Mouse (Mus musculus) left cerebral cortex, adult 9 months (tissue): Measurements from ENCODE around the gene Rbm45.

Source experiments
- DNase-seq, 2 experiments: peaks; one replicate each; pipeline ENCODE4 v3.0.0; 2022; ENCODE audit warnings: low spot score in 2 of 2

Gene Rbm45

DNA sequence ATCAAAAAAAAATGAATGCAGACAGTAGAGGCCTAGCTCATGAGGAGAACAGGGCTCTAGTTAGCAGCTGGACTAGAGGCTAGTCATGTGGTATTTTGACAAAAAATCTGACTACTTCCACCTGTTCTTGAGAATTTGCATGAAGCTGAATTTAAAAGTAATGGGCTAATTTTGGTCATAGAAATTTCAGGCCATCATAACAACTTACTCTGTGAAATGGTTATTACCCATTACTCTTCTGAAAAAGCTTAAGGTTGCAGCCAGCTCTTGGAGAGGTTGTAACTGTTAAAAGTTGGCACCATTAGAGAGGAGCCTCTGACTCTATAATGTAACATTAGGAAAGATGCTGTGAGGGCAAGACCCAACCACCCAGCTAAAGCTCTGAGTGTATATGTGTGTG, 16.7 kb downstream of the Rbm45 start:
- DNase-seq = no peak

DNA sequence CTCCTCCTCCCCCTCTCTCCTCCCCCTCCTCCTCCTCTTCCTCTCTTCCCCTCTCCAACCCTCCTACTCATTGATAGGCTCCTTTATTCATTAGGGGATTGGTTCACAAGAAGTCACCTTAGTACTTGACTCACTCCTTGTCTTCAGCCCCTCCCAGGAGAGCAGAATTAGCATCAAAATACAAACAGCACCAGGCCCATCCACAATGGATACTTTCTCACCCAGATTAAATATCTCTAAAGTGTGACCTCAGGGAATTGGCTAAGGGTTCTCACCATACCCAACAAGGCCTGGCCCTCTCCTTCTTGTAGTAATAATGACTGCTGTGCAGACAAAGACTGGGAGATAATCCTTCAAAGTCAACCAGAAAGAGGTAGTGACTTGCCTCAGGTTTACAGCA, 30.4 kb downstream of the Rbm45 start:
- DNase-seq = no peak

DNA sequence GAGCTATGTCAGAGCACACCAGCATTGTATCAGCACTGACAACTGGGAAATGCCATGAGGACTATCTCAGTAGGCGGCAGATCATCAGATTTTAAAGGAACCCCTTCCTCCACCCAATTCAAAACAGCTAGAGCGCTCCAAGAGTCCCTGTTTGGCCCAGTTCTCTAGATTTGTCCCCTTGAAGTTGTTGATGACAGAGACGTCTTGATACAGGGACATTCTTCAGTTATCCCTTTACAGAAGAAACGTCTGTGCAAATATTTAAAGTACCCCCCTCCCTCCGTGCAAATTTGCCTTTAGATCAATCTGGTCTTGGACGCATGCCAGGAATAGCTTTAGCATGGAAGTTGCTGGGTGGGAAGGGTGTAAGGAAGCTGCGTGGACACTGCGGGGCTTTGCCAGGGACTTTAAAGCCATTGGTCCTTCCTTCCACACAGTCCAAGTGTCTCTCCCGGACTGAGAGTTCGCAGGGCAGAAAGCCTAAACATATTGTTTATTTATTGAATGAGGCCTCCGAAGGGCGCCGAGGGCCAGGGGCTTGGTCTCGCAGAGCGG, 35.9 kb downstream of the Rbm45 start:
- DNase-seq = peak in 1 of 2 experiments; percentile 11

GRCm38 (mm10) chr2:76406151-76406936, 36.6 kb downstream of the Rbm45 start, which contains the start of gene Osbpl6:
Gene Osbpl6, plus strand, starts transcription at chr2:76406508.
- DNase-seq = peak in 1 of 2 experiments; percentile 66

DNA sequence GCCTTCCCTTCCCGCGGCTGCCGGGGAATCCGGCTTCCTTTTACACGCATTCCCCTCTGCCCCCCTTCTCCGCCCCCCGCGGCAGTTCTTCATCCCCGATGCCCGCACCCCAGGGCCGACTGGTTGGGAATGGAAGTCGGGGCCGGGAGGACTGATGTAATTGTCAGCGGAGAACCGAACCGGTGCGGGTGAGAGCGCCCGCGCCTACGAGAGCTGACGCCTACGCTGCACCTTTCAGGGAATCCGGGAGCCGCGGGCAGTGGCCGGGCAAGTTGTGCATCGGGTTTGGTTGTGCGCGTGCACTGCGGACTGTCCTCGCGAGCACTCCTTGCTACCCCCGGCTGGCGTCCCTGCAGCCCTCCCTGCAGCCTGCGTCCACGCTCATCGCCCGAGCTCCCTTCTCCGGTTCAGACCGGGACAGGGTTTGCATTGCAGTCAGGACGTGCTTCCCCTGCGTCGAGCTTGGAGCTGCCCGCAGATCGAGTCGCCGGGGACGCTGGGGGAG, 37.2 kb downstream of the Rbm45 start:
- DNase-seq = peak in 1 of 2 experiments; percentile 70

DNA sequence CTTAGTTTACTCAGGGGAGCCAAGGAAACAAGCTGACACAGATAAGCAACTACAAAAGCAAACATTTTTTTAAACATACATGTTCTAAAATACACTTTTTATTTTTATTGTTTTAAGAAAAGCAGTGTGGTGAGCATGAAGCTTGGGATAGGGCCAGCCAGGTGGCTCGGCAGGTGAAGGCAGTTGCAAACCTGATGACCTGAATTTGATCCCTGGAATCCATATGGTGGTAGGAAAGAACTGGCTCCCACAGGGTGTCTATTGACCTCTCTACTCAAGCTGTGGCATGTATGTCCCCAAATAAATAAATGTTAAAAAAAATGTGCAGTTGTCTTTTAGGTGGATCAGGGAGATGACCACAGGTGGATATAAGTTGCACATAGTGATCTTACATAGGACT, 39.7 kb downstream of the Rbm45 start:
- DNase-seq = no peak

DNA sequence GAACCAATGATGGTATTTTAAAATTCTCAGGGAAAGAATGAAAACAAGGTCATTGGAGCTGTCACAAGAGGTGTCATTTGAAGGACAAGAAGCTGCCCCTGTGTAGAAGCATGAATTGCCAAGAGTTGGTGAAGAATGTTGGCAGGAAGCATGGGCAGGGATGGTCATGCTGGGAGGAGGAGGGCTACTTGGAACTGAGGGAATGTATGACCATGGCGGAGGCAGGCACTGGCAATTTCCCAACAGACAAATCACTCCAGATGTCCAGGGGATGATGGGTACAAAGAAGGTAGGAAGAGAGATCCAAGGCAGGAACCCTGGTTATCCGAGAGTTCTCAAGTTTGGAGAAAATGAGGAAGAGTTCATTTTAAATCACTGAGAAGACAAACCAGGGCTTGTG, 40.2 kb downstream of the Rbm45 start:
- DNase-seq = no peak

DNA sequence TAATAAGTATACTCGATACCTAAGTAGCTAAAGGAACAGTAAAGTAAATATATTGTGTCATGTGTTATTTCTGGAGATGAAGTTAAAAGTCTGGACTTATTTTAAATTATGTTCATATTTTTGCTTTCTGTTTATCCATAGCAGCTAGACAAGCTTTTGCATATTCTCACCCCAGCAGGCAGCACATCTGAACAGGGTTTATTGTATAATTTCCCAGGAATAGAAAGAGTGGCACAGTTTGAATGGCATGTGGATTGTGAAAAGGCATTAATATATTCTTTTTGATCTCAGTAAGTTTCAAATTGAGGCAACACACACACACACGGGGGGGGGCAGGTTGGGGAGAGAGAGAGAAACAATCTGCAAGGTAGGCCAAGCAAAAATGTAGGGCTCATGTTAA, 43.1 kb downstream of the Rbm45 start:
- no peak for DNase-seq

DNA sequence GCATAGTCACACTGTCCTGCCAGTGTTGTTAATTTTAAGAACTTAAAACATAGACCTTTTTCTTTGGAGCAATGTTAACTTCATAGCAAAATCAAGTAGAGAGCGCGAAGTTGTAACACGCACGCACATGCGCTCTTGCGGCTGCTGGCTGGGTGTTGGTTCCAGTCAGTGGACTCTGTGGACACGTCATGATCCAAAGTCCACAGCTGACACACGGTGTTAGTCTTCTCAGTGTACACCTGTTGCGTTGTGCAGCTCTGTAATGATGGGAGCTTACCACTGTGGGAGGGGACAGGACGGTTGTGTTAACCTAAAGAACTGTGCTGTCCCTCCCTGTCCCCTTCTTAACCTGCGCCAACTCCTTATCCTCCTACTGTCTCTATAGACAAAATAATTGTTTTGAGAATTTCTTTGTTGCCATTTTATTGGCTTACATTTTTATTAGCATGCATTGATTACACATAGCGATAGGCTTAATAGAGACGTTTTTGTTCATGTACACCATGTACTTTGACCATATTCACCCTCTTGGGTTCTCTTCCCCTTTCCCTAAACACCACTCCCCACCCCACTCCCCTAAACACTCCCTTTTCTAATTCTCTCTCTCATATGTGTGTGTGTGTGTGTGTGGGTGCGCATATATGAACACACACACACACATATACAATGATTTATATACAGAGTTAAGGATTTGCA, 47.8 kb downstream of the Rbm45 start:
- DNase-seq = no peak

GRCm38 (mm10) chr2:76418142-76418518, 48.3 kb downstream of the Rbm45 start:
- no peak for DNase-seq

DNA sequence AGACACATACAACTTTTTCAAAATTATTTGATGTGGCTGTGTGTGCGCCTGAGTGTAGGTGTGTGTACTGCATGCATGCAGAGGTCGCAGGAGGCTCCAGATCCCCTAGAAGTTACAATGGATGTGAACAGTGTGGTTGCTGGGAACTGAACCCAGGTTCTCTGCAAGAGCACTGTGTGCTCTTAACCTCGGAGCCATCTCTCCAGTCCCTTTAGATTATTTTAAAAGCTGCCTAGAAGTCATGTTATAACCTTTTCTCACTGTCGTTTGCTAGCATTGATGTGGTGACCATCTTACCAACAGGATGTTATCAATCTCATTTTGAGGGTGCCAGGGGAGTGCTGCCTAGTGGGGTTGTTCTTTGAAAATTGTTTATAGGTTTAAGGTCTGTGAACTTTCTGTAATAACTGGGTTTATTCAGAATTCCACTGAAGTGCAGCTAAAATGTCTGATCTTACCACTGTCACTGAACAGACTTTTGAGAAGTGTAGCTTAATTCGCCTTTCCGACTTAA, 51.7 kb downstream of the Rbm45 start:
- no peak for DNase-seq

DNA sequence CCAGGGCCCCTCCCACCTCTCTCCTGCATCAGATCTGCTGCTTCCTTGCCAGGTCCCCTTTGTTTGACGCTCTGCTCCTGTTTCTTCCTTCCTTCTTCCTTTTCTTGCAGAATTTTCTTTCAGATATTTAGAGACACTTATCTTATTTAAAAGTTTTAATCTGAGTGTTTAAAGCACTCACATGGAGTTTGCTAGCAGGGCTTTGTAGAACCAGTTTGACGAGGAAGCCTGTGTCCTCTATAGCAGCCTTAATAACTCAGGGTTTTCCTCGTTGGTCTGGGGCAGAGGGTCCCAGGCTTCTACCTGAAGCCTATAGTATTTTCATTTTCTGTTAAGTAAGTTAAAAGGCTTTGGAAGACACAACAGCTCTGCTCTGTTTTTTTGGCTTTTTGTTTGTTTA, 57.0 kb downstream of the Rbm45 start:
- DNase-seq = no peak

DNA sequence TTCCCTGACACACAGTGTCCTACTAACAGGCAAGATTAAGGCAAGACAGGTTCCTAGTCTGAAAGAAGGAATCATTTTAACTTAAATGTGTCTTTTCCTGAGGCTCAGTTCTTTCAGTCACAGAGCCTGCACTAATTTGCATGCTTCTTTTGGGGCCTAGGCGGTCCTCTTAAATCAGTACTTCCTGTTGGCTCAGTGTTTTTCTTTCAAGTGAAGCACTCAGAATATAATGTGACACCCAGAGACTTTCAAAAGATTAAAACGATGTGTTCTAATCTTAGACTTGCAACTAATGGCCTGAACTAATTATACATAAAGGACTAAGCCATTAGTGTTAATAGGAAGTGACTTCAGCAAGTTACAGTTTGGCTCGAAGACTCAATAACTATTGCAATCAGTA, 59.5 kb downstream of the Rbm45 start:
- DNase-seq = no peak

- no peak for DNase-seq
These were observed 60.1 kb downstream of the Rbm45 start for GRCm38 (mm10) chr2:76429855-76430254.

GRCm38 (mm10) chr2:76430539-76430938, 60.8 kb downstream of the Rbm45 start:
- no peak for DNase-seq
